Mouse (Mus musculus) kidney, embryonic 16.5 days (tissue): ENCODE data around the gene Spata21. TPM values are rescaled to one million over a fixed set of nuclear protein-coding genes. Genes with fewer than 3 reads are reported as not detected.

ENCODE experiments used
- ATAC-seq: fragments of 200-750 bp; cut with Nextera tagmentation; 2 replicates; pipeline ENCODE4 v1.8.0; 2017; ENCODE audit warnings: moderate TSS enrichment; ENCODE audit not compliant: low FRiP score, low TSS enrichment
- H3K27ac ChIP-seq: fragments of 300-500 bp; sonication (generic); 2 replicates; pipeline ENCODE4 v1.5.1; 2014; ENCODE audit warnings: low read length
- H3K27me3 ChIP-seq: fragments of 300-500 bp; sonication (generic); 2 replicates; pipeline ENCODE4 v1.6.1; 2014; ENCODE audit warnings: low read length, control low read depth, mixed read lengths; ENCODE audit not compliant: insufficient read depth
- H3K36me3 ChIP-seq: fragments of 300-500 bp; sonication (generic); 2 replicates; pipeline ENCODE4 v1.6.1; 2014; ENCODE audit warnings: low read length, control low read depth, mixed read lengths; ENCODE audit not compliant: insufficient read depth
- H3K4me1 ChIP-seq: fragments of 300-500 bp; sonication (generic); 2 replicates; pipeline ENCODE4 v1.6.1; 2014; ENCODE audit warnings: low read length, control low read depth, mixed read lengths; ENCODE audit not compliant: insufficient read depth
- H3K4me2 ChIP-seq: fragments of 300-500 bp; sonication (generic); replicated peaks from 2 replicates; pipeline ENCODE4 v1.6.1; 2014; ENCODE audit warnings: low read depth, low read length
- H3K4me3 ChIP-seq: fragments of 300-500 bp; sonication (generic); 2 replicates; pipeline ENCODE4 v1.5.1; 2014; ENCODE audit warnings: mild to moderate bottlenecking, low read length
- H3K9ac ChIP-seq: fragments of 300-500 bp; sonication (generic); replicated peaks from 2 replicates; pipeline ENCODE4 v1.6.1; 2014; ENCODE audit warnings: low read length
- H3K9me3 ChIP-seq: fragments of 300-500 bp; sonication (generic); 2 replicates; pipeline ENCODE4 v1.6.1; 2016; ENCODE audit warnings: low read length, control low read depth
- WGBS: fragments of 180-500 bp; shearing (Covaris S2); extraction: QIAGEN DNeasy Blood & Tissue Kit; methylation state at CpG from one replicate; pipeline ENCODE4 v1.1.7; 2014; 5-methylcytosine and 5-hydroxymethylcytosine counted together
- polyA plus RNA-seq: library from polyadenylated mRNA; unstranded; fragments of >200 nt; fragmentation: Nextera tagmentation; extraction: Ambion mirVana; gene quantifications from 2 replicates; pipeline ENCODE4 v1.2.1, GENCODE M21; 2015

The Spata21 gene
- polyA plus RNA-seq, 1 experiment from 2014 or later, result 0.51 TPM

DNA sequence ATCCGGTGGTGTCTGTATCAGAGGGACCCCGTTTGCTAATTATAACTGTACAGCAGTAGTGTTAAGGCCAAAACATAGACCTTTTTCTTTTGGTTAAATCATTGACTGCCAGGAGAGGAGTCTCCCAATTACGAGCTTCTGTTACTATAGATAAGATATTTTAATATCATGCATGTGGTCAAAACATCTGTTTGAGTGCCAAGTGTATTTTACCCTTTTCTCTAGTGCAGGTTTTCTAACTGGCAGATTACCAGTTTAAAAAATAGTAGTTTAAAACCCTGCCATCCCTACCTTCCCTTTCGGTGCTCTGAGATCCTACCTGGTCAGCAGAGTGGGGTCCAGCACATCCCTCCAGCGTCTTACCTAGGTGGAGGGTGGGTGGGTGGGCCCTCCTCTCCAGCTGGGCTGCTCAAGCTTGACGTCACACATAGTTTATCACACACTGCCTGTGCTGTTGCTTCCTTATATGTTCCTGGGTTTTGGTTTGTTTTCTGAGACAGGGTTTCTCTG, 73.6 kb downstream of the Spata21 start:
- WGBS, result 80% methylated on average over 6 of the region's 6 CpGs
- Histone ChIP-seq H3K9ac (no peak overlapping the region), H3K9me3 (0 out of 2 replicates have a peak, but pooled peaks cover 3% of the 10 kb centered on the region), H3K4me3 (no peak overlapping the region), H3K4me1 (peaks cover 6% of the 10 kb centered on the region), H3K4me2 (no peak overlapping the region), H3K27ac (no peak overlapping the region), H3K36me3 (no peaks in the 10 kb centered on the region), H3K27me3 (no peaks in the 10 kb centered on the region)
- no peak for ATAC-seq

Other genes starting within 250 kb of the Spata21 start
- 0.26 and 0.33 TPM in 2 replicates for gene Padi1, start 242.6 kb upstream of the Spata21 start, polyA plus RNA-seq
- gene Padi2, start 182.0 kb upstream of the Spata21 start, polyA plus RNA-seq, result 18.1 and 24.3 TPM in 2 replicates
- gene Sdhb, start 127.1 kb upstream of the Spata21 start, polyA plus RNA-seq, result 520 and 550 TPM in 2 replicates
- 48.9 and 50.7 TPM in 2 replicates for gene Atp13a2, start 101.5 kb upstream of the Spata21 start, polyA plus RNA-seq
- 442 and 470 TPM in 2 replicates for gene Mfap2, start 77.9 kb upstream of the Spata21 start, polyA plus RNA-seq
- gene Crocc, start 27.8 kb upstream of the Spata21 start, polyA plus RNA-seq, result 10.1 and 11.3 TPM in 2 replicates
- gene Necap2, start 10.0 kb upstream of the Spata21 start, polyA plus RNA-seq, result 94.5 and 99.0 TPM in 2 replicates
- 50.8 and 51.3 TPM in 2 replicates for gene Szrd1, start 51.4 kb downstream of the Spata21 start, polyA plus RNA-seq
- gene Fbxo42, start 59.6 kb downstream of the Spata21 start, polyA plus RNA-seq, result 21.1 and 21.9 TPM in 2 replicates
- 8.1 and 9.2 TPM in 2 replicates for gene Rsg1, start 125.6 kb downstream of the Spata21 start, polyA plus RNA-seq
- 9.6 and 11.2 TPM in 2 replicates for gene Arhgef19, start 151.2 kb downstream of the Spata21 start, polyA plus RNA-seq
- gene Epha2, start 212.9 kb downstream of the Spata21 start, polyA plus RNA-seq, result 8.3 and 8.6 TPM in 2 replicates